Mouse (Mus musculus): ENCODE measurements around the gene A230072I06Rik.

A230072I06Rik gene

GRCm38 (mm10) chr8:12323238-12323637, 44.6 kb downstream of the A230072I06Rik start:
- no peak for DNase-seq (ENCODE audit: low spot score)

GRCm38 (mm10) chr8:12324561-12324960, 45.9 kb downstream of the A230072I06Rik start:
- no peak for DNase-seq (ENCODE audit: low spot score)

- no peak for DNase-seq (ENCODE audit: low spot score)
Measured at GRCm38 (mm10) chr8:12324991-12325601, 46.5 kb downstream of the A230072I06Rik start.

GRCm38 (mm10) chr8:12327187-12327586, 48.6 kb downstream of the A230072I06Rik start:
- DNase-seq (ENCODE audit: low spot score): no peak

GRCm38 (mm10) chr8:12327707-12328471, 49.3 kb downstream of the A230072I06Rik start:
- DNase-seq (ENCODE audit: low spot score): no peak

GRCm38 (mm10) chr8:12328476-12328875, 49.9 kb downstream of the A230072I06Rik start:
- DNase-seq (ENCODE audit: low spot score): no peak

GRCm38 (mm10) chr8:12330066-12330465, 51.4 kb downstream of the A230072I06Rik start:
- no peak for DNase-seq (ENCODE audit: low spot score)

All from urinary bladder, postnatal 25 days (tissue).